Mouse (Mus musculus) hindbrain, embryonic 13.5 days (tissue): ENCODE measurements around the gene Scarf2. TPM values are rescaled to one million over a fixed set of nuclear protein-coding genes. Genes with fewer than 3 reads are reported as not detected.
A peak's percentile ranks its signal among the peaks of the same experiment; 100 is the strongest.

Experiments
- ATAC-seq: fragments of 200-750 bp; cut with Nextera tagmentation; 2 replicates; pipeline ENCODE4 v1.8.0; 2017; ENCODE audit warnings: moderate TSS enrichment; ENCODE audit not compliant: low FRiP score
- H3K27ac ChIP-seq: fragments of 300-500 bp; sonication (generic); 2 replicates; pipeline ENCODE4 v1.5.1; 2015; ENCODE audit warnings: inconsistent platforms, mild to moderate bottlenecking, moderate library complexity
- H3K27me3 ChIP-seq: fragments of 300-500 bp; sonication (generic); 2 replicates; pipeline ENCODE4 v1.6.1; 2015; ENCODE audit warnings: mild to moderate bottlenecking, inconsistent platforms
- H3K36me3 ChIP-seq: fragments of 300-500 bp; sonication (generic); 2 replicates; pipeline ENCODE4 v1.6.1; 2015; ENCODE audit warnings: mild to moderate bottlenecking, inconsistent platforms
- H3K4me1 ChIP-seq: fragments of 300-500 bp; sonication (generic); replicated peaks from 2 replicates; pipeline ENCODE4 v1.6.1; 2015; ENCODE audit warnings: inconsistent platforms
- H3K4me2 ChIP-seq: fragments of 300-500 bp; sonication (generic); 2 replicates; pipeline ENCODE4 v1.6.1; 2015; ENCODE audit warnings: inconsistent platforms, mild to moderate bottlenecking, moderate library complexity
- H3K4me3 ChIP-seq: fragments of 300-500 bp; sonication (generic); 2 replicates; pipeline ENCODE4 v1.5.1; 2015; ENCODE audit warnings: mild to moderate bottlenecking, inconsistent platforms
- H3K9ac ChIP-seq: fragments of 300-500 bp; sonication (generic); 2 replicates; pipeline ENCODE4 v1.6.1; 2015; ENCODE audit warnings: mild to moderate bottlenecking, inconsistent platforms
- H3K9me3 ChIP-seq: fragments of 300-500 bp; sonication (generic); 2 replicates; pipeline ENCODE4 v1.6.1; 2016; ENCODE audit warnings: inconsistent platforms
- WGBS: fragments of 180-500 bp; shearing (Covaris S2); methylation state at CpG from one replicate; pipeline ENCODE4 v1.1.7; 2015; 5-methylcytosine and 5-hydroxymethylcytosine counted together
- polyA plus RNA-seq: library from polyadenylated mRNA; unstranded; fragments of >200 nt; fragmentation: Nextera tagmentation; extraction: Ambion mirVana; gene quantifications from 2 replicates; pipeline ENCODE4 v1.2.1, GENCODE M21; 2015

Gene Scarf2
- polyA plus RNA-seq, 1 experiment from 2014 or later, result 1.6 TPM

GRCm38 (mm10) chr16:17835481-17835880 lies 38.4 kb downstream of the Scarf2 start:
- H3K9ac ChIP-seq, result peak overlapping the region; percentile 15; the same call in 1 of the 2 replicates
- no peak overlapping the region for H3K4me2 ChIP-seq
- H3K27ac ChIP-seq, result no peak overlapping the region
- no peak overlapping the region for H3K4me3 ChIP-seq
- peaks cover 16% of the 10 kb centered on the region for H3K36me3 ChIP-seq
- H3K4me1 ChIP-seq, result peaks cover 31% of the 10 kb centered on the region
- H3K9me3 ChIP-seq, result no peaks in the 10 kb centered on the region
- 49% methylated on average over 13 of the region's 13 CpGs for WGBS
- no peak for ATAC-seq
- peaks cover 80% of the 10 kb centered on the region for H3K27me3 ChIP-seq

GRCm38 (mm10) chr16:17838051-17838450 lies 41.0 kb downstream of the Scarf2 start, which contains the start of gene Car15:
Gene Car15 (minus strand): TSS chr16:17838364.
- Histone ChIP-seq H3K36me3 (peaks cover 41% of the 10 kb centered on the region), H3K4me1 (peaks cover 20% of the 10 kb centered on the region), H3K27ac (no peak within 1 kb of the TSS), H3K9me3 (no peaks in the 10 kb centered on the region), H3K4me3 (no peak within 1 kb of the TSS), H3K4me2 (no peak within 1 kb of the TSS), H3K27me3 (peaks cover 54% of the 10 kb centered on the region), H3K9ac (no peak within 1 kb of the TSS)
- WGBS, result 88% methylated on average over 6 of the region's 6 CpGs
- no peak for ATAC-seq

DNA sequence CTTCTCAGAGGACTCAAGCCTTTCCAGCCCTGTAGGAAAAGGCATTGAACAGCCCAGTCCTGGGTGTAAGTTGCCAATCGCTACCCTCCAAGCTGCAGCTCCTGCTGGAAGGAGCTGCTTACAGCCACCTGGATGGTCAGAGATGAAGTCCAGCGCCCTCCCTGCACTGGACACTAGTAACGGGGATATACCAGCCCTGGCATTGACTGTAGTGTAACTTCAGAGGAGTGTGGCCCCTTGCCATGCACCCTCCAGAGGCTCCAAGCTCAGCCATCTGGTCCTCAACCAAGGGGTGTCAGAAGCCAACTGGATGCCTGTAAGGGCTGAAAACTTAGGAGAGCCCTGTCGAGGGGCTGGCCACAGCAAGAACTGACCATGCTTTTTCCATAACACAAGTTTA lies 42.9 kb downstream of the Scarf2 start:
- H3K36me3 ChIP-seq, result peaks cover 61% of the 10 kb centered on the region
- no peaks in the 10 kb centered on the region for H3K9me3 ChIP-seq
- no peak overlapping the region for H3K4me2 ChIP-seq
- no peak for ATAC-seq
- H3K27me3 ChIP-seq, result peaks cover 35% of the 10 kb centered on the region
- H3K27ac ChIP-seq, result no peak overlapping the region
- H3K4me3 ChIP-seq, result no peak overlapping the region
- H3K4me1 ChIP-seq, result peaks cover 7% of the 10 kb centered on the region
- 0 out of 2 replicates have a peak overlapping the region, but pooled peaks have one; percentile 35 for H3K9ac ChIP-seq
- 91% methylated on average over 4 of the region's 4 CpGs for WGBS

- no peaks in the 10 kb centered on the region for H3K4me1 ChIP-seq
- WGBS, result 96% methylated on average over 7 of the region's 7 CpGs
- no peak overlapping the region for H3K9ac ChIP-seq
- H3K4me2 ChIP-seq, result no peak overlapping the region
- no peak overlapping the region for H3K27ac ChIP-seq
- no peaks in the 10 kb centered on the region for H3K9me3 ChIP-seq
- peaks cover 11% of the 10 kb centered on the region for H3K27me3 ChIP-seq
- H3K36me3 ChIP-seq, result peaks cover 85% of the 10 kb centered on the region
- ATAC-seq, result no peak
- no peak overlapping the region for H3K4me3 ChIP-seq
Observed at GRCm38 (mm10) chr16:17842437-17842836, 45.4 kb downstream of the Scarf2 start.

- ATAC-seq, result no peak
- H3K4me3 ChIP-seq, result no peak overlapping the region
- H3K27me3 ChIP-seq, result no peaks in the 10 kb centered on the region
- peaks cover 92% of the 10 kb centered on the region for H3K36me3 ChIP-seq
- 94% methylated on average over 10 of the region's 10 CpGs for WGBS
- H3K9ac ChIP-seq, result no peak overlapping the region
- no peak overlapping the region for H3K27ac ChIP-seq
- H3K4me1 ChIP-seq, result no peaks in the 10 kb centered on the region
- no peaks in the 10 kb centered on the region for H3K9me3 ChIP-seq
- H3K4me2 ChIP-seq, result no peak overlapping the region
Observed at GRCm38 (mm10) chr16:17843701-17844365, 46.8 kb downstream of the Scarf2 start.

DNA sequence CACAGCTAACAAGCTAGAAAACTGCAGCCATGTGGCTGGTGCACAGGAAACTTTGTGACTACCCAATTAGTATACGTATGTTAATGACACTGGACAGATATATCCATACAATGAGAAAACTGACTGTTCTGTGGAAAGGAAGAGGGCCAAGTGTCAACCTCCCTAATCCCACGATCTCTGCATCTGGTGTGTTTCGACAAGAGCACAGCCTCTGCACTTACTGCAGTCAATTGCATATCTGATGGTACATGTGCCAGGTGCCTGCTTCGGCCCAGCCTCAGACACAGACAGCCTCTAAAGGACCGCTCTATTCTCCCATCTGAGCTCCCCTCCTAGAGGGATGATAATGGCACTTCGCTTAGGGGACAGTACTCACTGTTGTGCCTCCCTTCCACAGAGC lies 51.3 kb downstream of the Scarf2 start:
- peaks cover 89% of the 10 kb centered on the region for H3K36me3 ChIP-seq
- peak; percentile 40 for ATAC-seq
- H3K27ac ChIP-seq, result peak overlapping the region; percentile 82
- no peak overlapping the region for H3K4me3 ChIP-seq
- no peaks in the 10 kb centered on the region for H3K9me3 ChIP-seq
- WGBS, result 97% methylated on average over 6 of the region's 6 CpGs
- peak overlapping the region; percentile 49; the same call in 1 of the 2 replicates for H3K9ac ChIP-seq
- H3K4me2 ChIP-seq, result no peak overlapping the region
- no peaks in the 10 kb centered on the region for H3K27me3 ChIP-seq
- no peaks in the 10 kb centered on the region for H3K4me1 ChIP-seq

- H3K9ac ChIP-seq, result 0 out of 2 replicates have a peak overlapping the region, but pooled peaks have one; percentile 49
- no peaks in the 10 kb centered on the region for H3K4me1 ChIP-seq
- no peaks in the 10 kb centered on the region for H3K9me3 ChIP-seq
- H3K27me3 ChIP-seq, result no peaks in the 10 kb centered on the region
- peak; percentile 54 for ATAC-seq
- no peak overlapping the region for H3K4me2 ChIP-seq
- no peak overlapping the region for H3K4me3 ChIP-seq
- 40% methylated on average over 1 of the region's 1 CpGs for WGBS
- H3K27ac ChIP-seq, result peak overlapping the region; percentile 82
- peaks cover 88% of the 10 kb centered on the region for H3K36me3 ChIP-seq
Observed at GRCm38 (mm10) chr16:17848928-17849327, 51.8 kb downstream of the Scarf2 start.

DNA sequence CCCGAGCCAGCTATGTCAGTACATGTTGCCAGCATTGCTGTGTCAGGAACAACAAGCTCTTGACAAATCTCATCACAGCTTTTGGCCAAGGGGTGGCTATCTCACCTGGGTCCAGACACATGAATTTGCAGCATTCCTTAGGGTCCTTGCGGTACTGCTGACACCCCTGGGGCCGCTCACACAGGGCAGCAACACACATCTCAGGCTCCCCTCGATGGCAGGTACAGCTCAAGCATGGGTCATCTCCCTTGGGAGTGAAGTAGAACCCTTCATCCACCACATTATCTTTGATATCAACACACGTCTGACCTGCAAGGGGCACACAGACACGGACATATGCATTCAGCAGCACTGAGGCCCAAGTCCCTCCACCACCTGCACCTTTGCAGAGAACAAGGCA lies 52.4 kb downstream of the Scarf2 start:
- H3K36me3 ChIP-seq, result peaks cover 88% of the 10 kb centered on the region
- no peak overlapping the region for H3K4me2 ChIP-seq
- no peak overlapping the region for H3K9ac ChIP-seq
- no peaks in the 10 kb centered on the region for H3K9me3 ChIP-seq
- no peak overlapping the region for H3K27ac ChIP-seq
- WGBS, result 89% methylated on average over 6 of the region's 6 CpGs
- no peaks in the 10 kb centered on the region for H3K4me1 ChIP-seq
- H3K27me3 ChIP-seq, result no peaks in the 10 kb centered on the region
- no peak; the same call in 1 of the 2 replicates for ATAC-seq
- no peak overlapping the region for H3K4me3 ChIP-seq

GRCm38 (mm10) chr16:17851331-17851730 lies 54.2 kb downstream of the Scarf2 start:
- Histone ChIP-seq H3K4me2 (no peak overlapping the region), H3K4me1 (no peaks in the 10 kb centered on the region), H3K9ac (no peak overlapping the region), H3K9me3 (no peaks in the 10 kb centered on the region), H3K27ac (no peak overlapping the region), H3K36me3 (peaks cover 86% of the 10 kb centered on the region), H3K4me3 (no peak overlapping the region), H3K27me3 (no peaks in the 10 kb centered on the region)
- 97% methylated on average over 5 of the region's 5 CpGs for WGBS
- no peak for ATAC-seq

DNA sequence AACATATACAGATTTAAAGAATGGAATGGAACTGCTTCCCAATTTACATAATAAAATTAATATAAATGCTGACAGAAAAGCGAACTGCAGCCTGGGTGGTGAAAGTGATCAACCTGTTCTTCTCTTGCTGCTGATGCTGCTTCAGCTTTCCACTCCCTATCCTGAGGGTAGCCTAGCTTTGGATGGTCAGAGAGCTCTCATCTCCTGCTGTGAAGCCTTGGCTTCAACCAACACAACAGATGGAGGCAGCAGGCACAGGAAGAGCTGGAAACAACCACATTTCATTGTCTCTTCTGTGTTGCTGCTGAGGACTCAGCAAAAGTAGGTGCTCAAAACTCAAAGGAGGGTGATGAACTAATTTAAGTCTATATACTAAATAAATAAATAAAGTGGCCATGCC lies 54.8 kb downstream of the Scarf2 start:
- ATAC-seq, result no peak
- no peaks in the 10 kb centered on the region for H3K4me1 ChIP-seq
- H3K4me3 ChIP-seq, result no peak overlapping the region
- no peaks in the 10 kb centered on the region for H3K9me3 ChIP-seq
- no peak overlapping the region for H3K4me2 ChIP-seq
- H3K27ac ChIP-seq, result no peak overlapping the region
- no peak overlapping the region for H3K9ac ChIP-seq
- WGBS, result 90% methylated on average over 1 of the region's 1 CpGs
- H3K27me3 ChIP-seq, result no peaks in the 10 kb centered on the region
- peaks cover 86% of the 10 kb centered on the region for H3K36me3 ChIP-seq

- H3K4me2 ChIP-seq, result no peak overlapping the region
- no peaks in the 10 kb centered on the region for H3K27me3 ChIP-seq
- no peaks in the 10 kb centered on the region for H3K9me3 ChIP-seq
- H3K27ac ChIP-seq, result no peak overlapping the region
- H3K4me1 ChIP-seq, result no peaks in the 10 kb centered on the region
- no peak for ATAC-seq
- WGBS, result 90% methylated on average over 2 of the region's 2 CpGs
- peaks cover 88% of the 10 kb centered on the region for H3K36me3 ChIP-seq
- H3K9ac ChIP-seq, result no peak overlapping the region
- H3K4me3 ChIP-seq, result no peak overlapping the region
Observed at GRCm38 (mm10) chr16:17853263-17853662, 56.2 kb downstream of the Scarf2 start.

DNA sequence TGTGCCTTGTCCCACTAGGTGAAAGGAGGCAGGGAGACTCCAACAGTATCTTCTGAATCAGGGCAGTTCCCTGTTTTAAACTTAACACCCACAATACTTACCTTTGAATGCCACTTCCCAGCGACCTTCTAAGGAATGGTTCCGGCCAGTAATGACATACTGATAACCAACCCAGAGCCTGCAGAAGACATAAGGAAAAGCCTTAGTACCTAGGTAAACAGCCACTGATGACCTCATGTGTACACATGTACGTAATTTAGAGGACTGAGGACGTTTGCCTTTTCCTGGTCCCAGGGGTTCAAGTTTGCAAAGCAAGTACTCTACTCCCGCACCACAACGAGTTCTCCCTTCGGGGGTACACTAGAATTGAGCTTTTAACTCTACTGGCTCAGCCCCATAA lies 60.1 kb downstream of the Scarf2 start:
- Histone ChIP-seq H3K4me3 (no peak overlapping the region), H3K9ac (no peak overlapping the region), H3K4me2 (no peak overlapping the region), H3K36me3 (peaks cover 77% of the 10 kb centered on the region), H3K9me3 (no peaks in the 10 kb centered on the region), H3K27ac (no peak overlapping the region), H3K4me1 (no peaks in the 10 kb centered on the region), H3K27me3 (no peaks in the 10 kb centered on the region)
- no peak for ATAC-seq
- 92% methylated on average over 7 of the region's 7 CpGs for WGBS
